ENCODE assay signal across 7 mouse cellular contexts in genomic region chr14:37097956-37098530, GRCm38 (mm10). TPM values are rescaled to one million over a fixed set of nuclear protein-coding genes. Genes with fewer than 3 reads are reported as not detected.
DNase-seq lines count a peak whose midpoint lies in the region; ATAC-seq and TF ChIP-seq lines count a peak whose summit lies in the region.

TSS of gene Cdhr1 (minus strand) at chr14:37098347.

- H3K27ac ChIP-seq in lung, embryonic 15.5 days: no peak within 1 kb of the TSS
- H3K27ac ChIP-seq in heart, postnatal 0 days (ENCODE audit: low read depth): no peak within 1 kb of the TSS
- no peak within 1 kb of the TSS for H3K27ac ChIP-seq in neural tube, embryonic 15.5 days (replicated peaks)

- H3K4me1 ChIP-seq in lung, embryonic 15.5 days: peaks cover 6% of the 10 kb centered on the region; the same call in 1 of the 2 replicates
- peaks cover 6% of the 10 kb centered on the region; the same call in 1 of the 2 replicates for H3K4me1 ChIP-seq in heart, postnatal 0 days (ENCODE audit: control insufficient read depth, insufficient read depth)
- H3K4me1 ChIP-seq in neural tube, embryonic 15.5 days: peaks cover 11% of the 10 kb centered on the region

- H3K36me3 ChIP-seq in lung, embryonic 15.5 days: no peaks in the 10 kb centered on the region
- H3K36me3 ChIP-seq in heart, postnatal 0 days (replicated peaks; ENCODE audit: control insufficient read depth, insufficient read depth, low read length): no peaks in the 10 kb centered on the region
- H3K36me3 ChIP-seq in neural tube, embryonic 15.5 days: no peaks in the 10 kb centered on the region

- H3K4me2 ChIP-seq in lung, embryonic 15.5 days: peak within 1 kb of the TSS; percentile 41
- H3K4me2 ChIP-seq in heart, postnatal 0 days (ENCODE audit: low read depth, low read length): peak within 1 kb of the TSS; percentile 64
- peak within 1 kb of the TSS; percentile 92 for H3K4me2 ChIP-seq in neural tube, embryonic 15.5 days

- 1% methylated on average over 30 of the region's 30 CpGs for WGBS in lung, embryonic 15.5 days
- WGBS in heart, postnatal 0 days: 1% methylated on average over 30 of the region's 30 CpGs
- WGBS in neural tube, embryonic 15.5 days: 1% methylated on average over 29 of the region's 30 CpGs

- no peak for TF ChIP-seq EP300 in heart, postnatal 0 days (IDR thresholded peaks at IDR 0.05; ENCODE audit: low read depth)

- H3K9me3 ChIP-seq in lung, embryonic 15.5 days: no peaks in the 10 kb centered on the region
- no peaks in the 10 kb centered on the region for H3K9me3 ChIP-seq in heart, postnatal 0 days (replicated peaks; ENCODE audit: control insufficient read depth, low read length)
- no peaks in the 10 kb centered on the region for H3K9me3 ChIP-seq in neural tube, embryonic 15.5 days (replicated peaks)

- H3K27me3 ChIP-seq in lung, embryonic 15.5 days: peaks cover 29% of the 10 kb centered on the region
- peaks cover 49% of the 10 kb centered on the region for H3K27me3 ChIP-seq in heart, postnatal 0 days (ENCODE audit: control insufficient read depth, insufficient read depth, low read length)
- H3K27me3 ChIP-seq in neural tube, embryonic 15.5 days (replicated peaks): peaks cover 10% of the 10 kb centered on the region

- intact Hi-C loops in left cerebral cortex, postnatal 36 days (cut with DNase I): no loop called here

- 0 out of 2 replicates have a peak within 1 kb of the TSS, but pooled peaks have one; percentile 16 for H3K4me3 ChIP-seq in lung, embryonic 15.5 days
- H3K4me3 ChIP-seq in heart, postnatal 0 days (ENCODE audit: low read depth, low read length): peak within 1 kb of the TSS; percentile 35
- H3K4me3 ChIP-seq in neural tube, embryonic 15.5 days (replicated peaks): peak within 1 kb of the TSS; percentile 50

- DNase-seq in lung, adult 18-20 months: no peak
- peak; percentile 69 for DNase-seq in embryo, embryonic 10 days (ENCODE audit: low spot score)
- no peak for DNase-seq in heart, postnatal 0 days (ENCODE audit: low spot score)
- peak; percentile 19 to 25 for DNase-seq in left cerebral cortex, postnatal 36 days (ENCODE audit: low spot score in 2 of 2)
- DNase-seq in urinary bladder, postnatal 4 days (ENCODE audit: low spot score in 2 of 2): no peak

- H3K9ac ChIP-seq in lung, embryonic 15.5 days: no peak within 1 kb of the TSS
- H3K9ac ChIP-seq in heart, postnatal 0 days (replicated peaks; ENCODE audit: low read depth, low read length): no peak within 1 kb of the TSS
- peak within 1 kb of the TSS; percentile 60 for H3K9ac ChIP-seq in neural tube, embryonic 15.5 days (replicated peaks)

- no peak for ATAC-seq in lung, embryonic 15.5 days (ENCODE audit: borderline replicate concordance, extremely low read depth, low FRiP score, low TSS enrichment)
- ATAC-seq in heart, postnatal 0 days (ENCODE audit: insufficient read depth, low read depth): no peak
- peak; percentile 67 for ATAC-seq in neural tube, embryonic 15.5 days (ENCODE audit: low FRiP score)

- no peak for TF ChIP-seq CTCF in heart, postnatal 0 days (IDR thresholded peaks at IDR 0.05; ENCODE audit: low read depth)

RNA-seq across cellular contexts. Expression of gene Cdhr1, which starts in this region (rescaled TPM):
- 0.06 and 0.11 TPM in 2 replicates for polyA plus RNA-seq in lung, embryonic 15.5 days (2015; fragmentation: Nextera tagmentation; extraction: Ambion mirVana)
- total RNA-seq in heart, postnatal 0 days (2014; rRNA removed; ENCODE audit: low replicate concordance): not detected in 2 replicates
- 0.07 and 0.11 TPM in 2 replicates for polyA plus RNA-seq in heart, postnatal 0 days (2015; fragmentation: Nextera tagmentation; extraction: Ambion mirVana)
- 10 to 100 TPM; 11.2 to 17.0 TPM for total RNA-seq in left cerebral cortex, postnatal 36 days (2021)
- polyA plus RNA-seq in neural tube, embryonic 15.5 days (2015; fragmentation: Nextera tagmentation; extraction: Ambion mirVana): 2.8 and 3.1 TPM in 2 replicates

Comparison
In these comparisons a context has a peak if more than half of its experiments do, and no peak if none do; other contexts are left out.
1. RNA of gene Cdhr1 (total RNA-seq): 11.2 to 17.0 TPM in left cerebral cortex, postnatal 36 days; not detected in heart, postnatal 0 days; every median in the first group is over 10 times any median in the second.
2. H3K4me2 ChIP-seq: peak in every context shown above with its lines; median percentile 92 in neural tube, embryonic 15.5 days; 64 in heart, postnatal 0 days; 41 in lung, embryonic 15.5 days.
3. DNase-seq: peak in embryo, embryonic 10 days (single experiment) and left cerebral cortex, postnatal 36 days (2 of 2); none in lung, adult 18-20 months (0 of 2), heart, postnatal 0 days (single experiment) and urinary bladder, postnatal 4 days (0 of 2).
4. Peak in every context shown above with its lines, with median percentiles within 50 percentile points of each other: H3K4me3 ChIP-seq.